Mouse (Mus musculus): ENCODE data around the gene Chst8. TPM values are rescaled to one million over a fixed set of nuclear protein-coding genes. Genes with fewer than 3 reads are reported as not detected.

The Chst8 gene
- total RNA-seq, 4 experiments from 2014 or later, result 0.29 to 1.6 (median 0.55) TPM

GRCm38 (mm10) chr7:34672916-34673315 is 139.6 kb downstream of the Chst8 start:
- no peak for DNase-seq (ENCODE audit: low spot score in 2 of 2)

GRCm38 (mm10) chr7:34671911-34672310 is 140.6 kb downstream of the Chst8 start:
- peak; percentile 75 to 77 for DNase-seq (ENCODE audit: low spot score in 2 of 2)

GRCm38 (mm10) chr7:34670778-34671177 is 141.7 kb downstream of the Chst8 start:
- DNase-seq (ENCODE audit: low spot score in 2 of 2), result no peak

GRCm38 (mm10) chr7:34669336-34669735 is 143.2 kb downstream of the Chst8 start:
- DNase-seq (ENCODE audit: low spot score in 2 of 2), result no peak

- DNase-seq (ENCODE audit: low spot score in 2 of 2), result no peak
Measured at GRCm38 (mm10) chr7:34667874-34668273, 144.6 kb downstream of the Chst8 start.

GRCm38 (mm10) chr7:34663145-34663544 is 149.4 kb downstream of the Chst8 start:
- DNase-seq (ENCODE audit: low spot score in 2 of 2), result no peak

- DNase-seq (ENCODE audit: low spot score in 2 of 2), result no peak
Measured at GRCm38 (mm10) chr7:34662227-34662626, 150.3 kb downstream of the Chst8 start.

- no peak for DNase-seq (ENCODE audit: low spot score in 2 of 2)
Measured at GRCm38 (mm10) chr7:34659386-34660085, 153.0 kb downstream of the Chst8 start.

- no peak for DNase-seq (ENCODE audit: low spot score in 2 of 2)
Measured at GRCm38 (mm10) chr7:34656632-34657031, 155.9 kb downstream of the Chst8 start, which contains the start of gene Kctd15. Gene Kctd15, minus strand, starts transcription at chr7:34656732.

GRCm38 (mm10) chr7:34655086-34655839 is 157.2 kb downstream of the Chst8 start:
- DNase-seq (ENCODE audit: low spot score in 2 of 2), result peak; percentile 85 to 90

GRCm38 (mm10) chr7:34654441-34655085 is 157.9 kb downstream of the Chst8 start:
- DNase-seq (ENCODE audit: low spot score in 2 of 2), result peak; percentile 52 to 62

GRCm38 (mm10) chr7:34653731-34654440 is 158.6 kb downstream of the Chst8 start:
- peak in 1 of 2 experiments; percentile 36 for DNase-seq (ENCODE audit: low spot score in 2 of 2)

- peak; percentile 54 to 78 for DNase-seq (ENCODE audit: low spot score in 2 of 2)
Measured at GRCm38 (mm10) chr7:34652751-34653502, 159.6 kb downstream of the Chst8 start.

- DNase-seq (ENCODE audit: low spot score in 2 of 2), result no peak
Measured at GRCm38 (mm10) chr7:34651381-34651780, 161.1 kb downstream of the Chst8 start.

- peak; percentile 47 to 64 for DNase-seq (ENCODE audit: low spot score in 2 of 2)
Measured at GRCm38 (mm10) chr7:34647052-34647451, 165.5 kb downstream of the Chst8 start.

GRCm38 (mm10) chr7:34646144-34646795 is 166.2 kb downstream of the Chst8 start:
- no peak for DNase-seq (ENCODE audit: low spot score in 2 of 2)

- no peak for DNase-seq (ENCODE audit: low spot score in 2 of 2)
Measured at GRCm38 (mm10) chr7:34645623-34646022, 166.9 kb downstream of the Chst8 start.

- DNase-seq (ENCODE audit: low spot score in 2 of 2), result no peak
Measured at GRCm38 (mm10) chr7:34644591-34644990, 167.9 kb downstream of the Chst8 start.

GRCm38 (mm10) chr7:34643329-34643728 is 169.2 kb downstream of the Chst8 start:
- no peak for DNase-seq (ENCODE audit: low spot score in 2 of 2)

GRCm38 (mm10) chr7:34641968-34642367 is 170.5 kb downstream of the Chst8 start:
- DNase-seq (ENCODE audit: low spot score in 2 of 2), result no peak
